Mouse (Mus musculus): ENCODE results near the gene Acaca. TPM values are rescaled to one million over a fixed set of nuclear protein-coding genes. Genes with fewer than 3 reads are reported as not detected.

The Acaca gene
- polyA plus RNA-seq, 1 experiment from 2014 or later: 22.6 TPM

DNA sequence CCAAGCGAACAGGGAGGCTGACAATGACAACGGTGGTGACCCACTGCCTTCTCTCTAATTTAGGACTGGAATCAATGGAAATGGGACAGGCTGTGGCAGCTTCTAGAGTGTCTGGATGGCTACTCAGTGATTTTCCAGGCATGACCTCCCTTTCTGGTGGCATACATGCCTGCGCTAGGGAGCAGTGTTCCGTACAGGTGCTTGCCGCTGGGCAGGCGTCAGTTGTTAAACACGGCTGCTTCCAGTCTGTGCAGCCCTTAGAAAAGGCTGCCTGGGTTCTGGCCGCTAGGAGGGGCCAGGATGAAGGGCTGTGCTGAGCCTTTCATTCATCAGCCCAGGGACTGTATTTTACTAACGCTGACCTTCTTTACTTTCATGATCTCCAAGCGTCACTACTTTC is 63.8 kb downstream of the Acaca start:
- 55% methylated on average over 10 of the region's 10 CpGs for WGBS
- H3K4me2 ChIP-seq (ENCODE audit: low read length): no peak overlapping the region
- H3K9me3 ChIP-seq (ENCODE audit: control insufficient read depth, low read length): no peaks in the 10 kb centered on the region
- H3K27ac ChIP-seq (ENCODE audit: low read depth, low read length): no peak overlapping the region
- H3K4me3 ChIP-seq (ENCODE audit: low read length): no peak overlapping the region
- H3K36me3 ChIP-seq (ENCODE audit: control insufficient read depth, insufficient read depth, low read length): peaks cover 3% of the 10 kb centered on the region; the same call in 1 of the 2 replicates
- no peak for ATAC-seq
- no peaks in the 10 kb centered on the region for H3K27me3 ChIP-seq (replicated peaks; ENCODE audit: control insufficient read depth, insufficient read depth, low read length)
- no peak overlapping the region for H3K9ac ChIP-seq (ENCODE audit: low read depth, low read length)
- H3K4me1 ChIP-seq (ENCODE audit: control insufficient read depth, insufficient read depth, low read depth, low read length): no peaks in the 10 kb centered on the region

DNA sequence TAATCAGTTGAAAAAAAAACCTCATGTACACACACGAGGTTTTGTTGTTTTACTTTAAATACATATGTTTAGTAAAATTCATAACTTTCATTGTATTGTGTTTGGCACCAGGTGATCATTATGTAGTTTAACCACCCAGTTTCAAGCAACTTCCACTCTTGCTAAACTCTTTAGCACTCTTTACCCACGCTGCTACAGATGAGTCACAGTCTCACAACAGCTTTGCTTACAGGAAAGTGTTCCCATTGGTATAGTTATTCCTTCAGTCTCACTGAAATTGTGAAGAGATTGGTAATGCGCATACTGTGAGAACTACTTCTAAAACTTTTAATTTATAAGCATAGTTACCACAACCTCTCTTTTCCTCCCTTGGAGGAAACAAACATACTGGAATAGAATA is 65.3 kb downstream of the Acaca start:
- no peak overlapping the region for H3K9ac ChIP-seq (ENCODE audit: low read depth, low read length)
- H3K9me3 ChIP-seq (ENCODE audit: control insufficient read depth, low read length): no peaks in the 10 kb centered on the region
- no peak overlapping the region for H3K27ac ChIP-seq (ENCODE audit: low read depth, low read length)
- no peak for ATAC-seq
- no peak overlapping the region for H3K4me3 ChIP-seq (ENCODE audit: low read length)
- 87% methylated on average over 3 of the region's 3 CpGs for WGBS
- H3K4me1 ChIP-seq (ENCODE audit: control insufficient read depth, insufficient read depth, low read depth, low read length): no peaks in the 10 kb centered on the region
- H3K4me2 ChIP-seq (ENCODE audit: low read length): no peak overlapping the region
- no peaks in the 10 kb centered on the region for H3K27me3 ChIP-seq (replicated peaks; ENCODE audit: control insufficient read depth, insufficient read depth, low read length)
- H3K36me3 ChIP-seq (ENCODE audit: control insufficient read depth, insufficient read depth, low read length): peaks cover 3% of the 10 kb centered on the region; the same call in 1 of the 2 replicates

GRCm38 (mm10) chr11:84197607-84198402 is 68.3 kb downstream of the Acaca start:
- Histone ChIP-seq H3K36me3 (ENCODE audit: control insufficient read depth, insufficient read depth, low read length) (peaks cover 3% of the 10 kb centered on the region; the same call in 1 of the 2 replicates), H3K4me3 (ENCODE audit: low read length) (no peak overlapping the region), H3K9me3 (ENCODE audit: control insufficient read depth, low read length) (no peaks in the 10 kb centered on the region), H3K27me3 (replicated peaks; ENCODE audit: control insufficient read depth, insufficient read depth, low read length) (no peaks in the 10 kb centered on the region), H3K4me2 (ENCODE audit: low read length) (no peak overlapping the region), H3K4me1 (ENCODE audit: control insufficient read depth, insufficient read depth, low read depth, low read length) (no peaks in the 10 kb centered on the region), H3K9ac (ENCODE audit: low read depth, low read length) (no peak overlapping the region), H3K27ac (ENCODE audit: low read depth, low read length) (no peak overlapping the region)
- no peak for ATAC-seq
- WGBS: 93% methylated on average over 3 of the region's 3 CpGs

- ATAC-seq: no peak
- H3K9me3 ChIP-seq (ENCODE audit: control insufficient read depth, low read length): no peaks in the 10 kb centered on the region
Measured at GRCm38 (mm10) chr11:84205776-84206175, 76.3 kb downstream of the Acaca start.

DNA sequence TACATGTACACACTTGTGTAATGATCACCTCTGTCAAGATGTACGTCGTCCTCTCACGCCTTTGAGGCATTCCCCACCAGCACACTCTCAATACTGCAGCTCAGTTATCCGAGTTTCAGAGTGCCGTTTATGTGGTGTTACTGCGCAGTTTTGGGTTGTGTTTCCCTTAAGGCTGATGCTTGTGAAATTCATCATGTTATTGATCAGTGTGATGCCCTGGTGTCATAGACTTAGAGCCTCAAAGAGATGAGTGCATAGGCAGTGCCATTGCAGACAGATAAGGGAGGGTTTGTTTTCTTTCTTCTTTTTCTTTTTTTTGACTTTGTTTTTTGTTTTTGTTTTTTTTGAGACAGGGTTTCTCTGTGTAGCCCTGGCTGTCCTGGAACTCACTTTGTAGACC is 81.4 kb downstream of the Acaca start:
- no peaks in the 10 kb centered on the region for H3K36me3 ChIP-seq (ENCODE audit: control insufficient read depth, insufficient read depth, low read length)
- 94% methylated on average over 6 of the region's 6 CpGs for WGBS
- no peak for ATAC-seq
- H3K4me3 ChIP-seq (ENCODE audit: low read length): no peak overlapping the region
- H3K27ac ChIP-seq (ENCODE audit: low read depth, low read length): no peak overlapping the region
- no peaks in the 10 kb centered on the region for H3K27me3 ChIP-seq (replicated peaks; ENCODE audit: control insufficient read depth, insufficient read depth, low read length)
- no peaks in the 10 kb centered on the region for H3K9me3 ChIP-seq (ENCODE audit: control insufficient read depth, low read length)
- no peak overlapping the region for H3K4me2 ChIP-seq (ENCODE audit: low read length)
- no peaks in the 10 kb centered on the region for H3K4me1 ChIP-seq (ENCODE audit: control insufficient read depth, insufficient read depth, low read depth, low read length)
- no peak overlapping the region for H3K9ac ChIP-seq (ENCODE audit: low read depth, low read length)

More at GRCm38 (mm10) chr11:84205776-84206175, 76.3 kb downstream of the Acaca start:
- Histone ChIP-seq H3K9ac (ENCODE audit: low read depth, low read length) (no peak overlapping the region), H3K27ac (ENCODE audit: low read depth, low read length) (no peak overlapping the region), H3K4me3 (ENCODE audit: low read length) (no peak overlapping the region), H3K4me2 (ENCODE audit: low read length) (no peak overlapping the region), H3K27me3 (replicated peaks; ENCODE audit: control insufficient read depth, insufficient read depth, low read length) (no peaks in the 10 kb centered on the region), H3K36me3 (ENCODE audit: control insufficient read depth, insufficient read depth, low read length) (no peaks in the 10 kb centered on the region), H3K4me1 (ENCODE audit: control insufficient read depth, insufficient read depth, low read depth, low read length) (no peaks in the 10 kb centered on the region)
- WGBS: 49% methylated on average over 4 of the region's 4 CpGs

- H3K4me3 ChIP-seq (ENCODE audit: low read length): no peak overlapping the region
- H3K4me2 ChIP-seq (ENCODE audit: low read length): no peak overlapping the region
- no peaks in the 10 kb centered on the region for H3K27me3 ChIP-seq (replicated peaks; ENCODE audit: control insufficient read depth, insufficient read depth, low read length)
- no peak for ATAC-seq
- no peaks in the 10 kb centered on the region for H3K36me3 ChIP-seq (ENCODE audit: control insufficient read depth, insufficient read depth, low read length)
- no peaks in the 10 kb centered on the region for H3K9me3 ChIP-seq (ENCODE audit: control insufficient read depth, low read length)
- H3K9ac ChIP-seq (ENCODE audit: low read depth, low read length): no peak overlapping the region
- no peaks in the 10 kb centered on the region for H3K4me1 ChIP-seq (ENCODE audit: control insufficient read depth, insufficient read depth, low read depth, low read length)
- 90% methylated on average over 4 of the region's 4 CpGs for WGBS
- no peak overlapping the region for H3K27ac ChIP-seq (ENCODE audit: low read depth, low read length)
Measured at GRCm38 (mm10) chr11:84218951-84219350, 89.5 kb downstream of the Acaca start.

GRCm38 (mm10) chr11:84243562-84243961 is 114.1 kb downstream of the Acaca start:
- H3K27me3 ChIP-seq (replicated peaks; ENCODE audit: control insufficient read depth, insufficient read depth, low read length): no peaks in the 10 kb centered on the region
- no peak overlapping the region for H3K4me3 ChIP-seq (ENCODE audit: low read length)
- H3K4me2 ChIP-seq (ENCODE audit: low read length): no peak overlapping the region
- no peaks in the 10 kb centered on the region for H3K4me1 ChIP-seq (ENCODE audit: control insufficient read depth, insufficient read depth, low read depth, low read length)
- H3K27ac ChIP-seq (ENCODE audit: low read depth, low read length): no peak overlapping the region
- H3K36me3 ChIP-seq (ENCODE audit: control insufficient read depth, insufficient read depth, low read length): no peaks in the 10 kb centered on the region; the same call in 1 of the 2 replicates
- H3K9ac ChIP-seq (ENCODE audit: low read depth, low read length): no peak overlapping the region
- H3K9me3 ChIP-seq (ENCODE audit: control insufficient read depth, low read length): no peaks in the 10 kb centered on the region
- ATAC-seq: no peak

DNA sequence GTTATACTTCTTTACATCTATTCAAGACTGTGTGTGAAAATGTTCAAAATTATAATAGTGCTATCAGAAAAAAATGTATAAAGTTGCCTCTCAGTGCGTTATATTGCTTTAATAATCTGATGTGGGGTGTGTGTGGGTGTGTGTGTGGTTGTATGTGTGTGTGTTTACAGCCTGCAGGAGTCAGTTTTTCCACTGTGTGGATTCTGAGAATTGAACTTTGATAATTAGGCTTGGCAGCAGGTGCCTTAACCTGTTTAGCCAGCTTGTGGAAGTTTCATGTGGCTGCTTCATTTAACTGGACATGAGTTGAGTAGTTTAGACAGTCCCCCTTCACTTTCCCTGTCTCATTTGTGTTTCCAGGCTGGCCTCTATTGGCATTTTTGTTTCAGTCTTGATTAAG is 117.9 kb downstream of the Acaca start:
- Histone ChIP-seq H3K36me3 (ENCODE audit: control insufficient read depth, insufficient read depth, low read length) (no peaks in the 10 kb centered on the region; the same call in 1 of the 2 replicates), H3K27ac (ENCODE audit: low read depth, low read length) (no peak overlapping the region), H3K27me3 (replicated peaks; ENCODE audit: control insufficient read depth, insufficient read depth, low read length) (no peaks in the 10 kb centered on the region), H3K9me3 (ENCODE audit: control insufficient read depth, low read length) (no peaks in the 10 kb centered on the region), H3K9ac (ENCODE audit: low read depth, low read length) (no peak overlapping the region), H3K4me2 (ENCODE audit: low read length) (no peak overlapping the region), H3K4me1 (ENCODE audit: control insufficient read depth, insufficient read depth, low read depth, low read length) (no peaks in the 10 kb centered on the region), H3K4me3 (ENCODE audit: low read length) (no peak overlapping the region)
- 94% methylated on average over 1 of the region's 1 CpGs for WGBS
- no peak for ATAC-seq

DNA sequence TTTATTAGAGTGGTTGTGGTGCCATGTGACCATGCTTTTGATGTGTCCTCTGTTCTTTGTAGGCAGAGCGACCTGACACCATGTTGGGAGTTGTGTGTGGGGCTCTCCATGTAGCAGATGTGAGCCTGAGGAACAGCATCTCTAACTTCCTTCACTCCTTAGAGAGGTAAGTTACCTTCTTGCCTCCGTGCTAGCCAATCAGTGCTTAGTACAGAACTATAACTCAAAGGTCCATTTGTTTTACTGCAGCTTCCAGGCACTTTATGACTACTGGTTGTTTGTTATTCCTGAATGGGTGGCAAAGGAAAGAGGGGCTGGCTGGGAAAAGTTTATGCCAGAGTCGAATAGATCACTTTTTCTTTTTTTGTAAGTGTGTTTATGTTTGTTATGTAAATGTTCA is 121.7 kb downstream of the Acaca start:
- WGBS: 86% methylated on average over 3 of the region's 3 CpGs
- H3K27me3 ChIP-seq (replicated peaks; ENCODE audit: control insufficient read depth, insufficient read depth, low read length): no peaks in the 10 kb centered on the region
- H3K4me2 ChIP-seq (ENCODE audit: low read length): no peak overlapping the region
- no peak for ATAC-seq
- H3K27ac ChIP-seq (ENCODE audit: low read depth, low read length): no peak overlapping the region
- no peak overlapping the region for H3K9ac ChIP-seq (ENCODE audit: low read depth, low read length)
- H3K9me3 ChIP-seq (ENCODE audit: control insufficient read depth, low read length): no peaks in the 10 kb centered on the region
- H3K4me1 ChIP-seq (ENCODE audit: control insufficient read depth, insufficient read depth, low read depth, low read length): no peaks in the 10 kb centered on the region
- no peak overlapping the region for H3K4me3 ChIP-seq (ENCODE audit: low read length)
- H3K36me3 ChIP-seq (ENCODE audit: control insufficient read depth, insufficient read depth, low read length): 0 out of 2 replicates have a peak, but pooled peaks cover 4% of the 10 kb centered on the region
